Mouse (Mus musculus) MEL (cell line): ENCODE data around the gene Aldh3b1. TPM values are rescaled to one million over a fixed set of nuclear protein-coding genes. Genes with fewer than 3 reads are reported as not detected.

Experiments used
- DNase-seq: peaks from one replicate; pipeline ENCODE4 v3.0.0; 2011; ENCODE audit warnings: low read depth, low spot score
- H3K27ac ChIP-seq: 2 replicates; pipeline ENCODE4 v1.5.1; 2012; ENCODE audit warnings: low read depth, mild to moderate bottlenecking, control low read depth, low read length, moderate library complexity; ENCODE audit not compliant: control insufficient read depth
- H3K27me3 ChIP-seq, 2 experiments: fragments of 150-350 bp in 1 of 2; sonication (generic) in 1 of 2; 2 replicates each; pipeline ENCODE4 v1.6.1; 2012; ENCODE audit warnings: low read length in 2 of 2, mild to moderate bottlenecking in 2 of 2, improper control_type of control experiment in 1 of 2, moderate library complexity in 1 of 2; ENCODE audit not compliant: insufficient read depth in 2 of 2, control insufficient read depth in 1 of 2
- H3K36me3 ChIP-seq, 2 experiments: 2 replicates each; pipeline ENCODE4 v1.6.1; 2012 to 2014; ENCODE audit warnings: low read length in 2 of 2, improper control_type of control experiment in 1 of 2, inconsistent platforms in 1 of 2, mild to moderate bottlenecking in 1 of 2; ENCODE audit not compliant: insufficient read depth in 2 of 2, control insufficient read depth in 1 of 2
- H3K4me1 ChIP-seq, 2 experiments: fragments of 150-350 bp in 1 of 2; sonication (generic) in 1 of 2; 2 replicates each; pipeline ENCODE4 v1.6.1; 2012; ENCODE audit warnings: low read length in 2 of 2, improper control_type of control experiment in 1 of 2, mild to moderate bottlenecking in 1 of 2; ENCODE audit not compliant: insufficient read depth in 2 of 2, control insufficient read depth in 1 of 2
- H3K4me3 ChIP-seq, 2 experiments: fragments of 150-350 bp in 1 of 2; sonication (generic) in 1 of 2; 2 replicates each; pipeline ENCODE4 v1.5.1; 2012; ENCODE audit warnings: low read depth in 2 of 2, low read length in 2 of 2, mild to moderate bottlenecking in 2 of 2, moderate library complexity in 2 of 2, control low read depth in 1 of 2, improper control_type of control experiment in 1 of 2; ENCODE audit not compliant: control insufficient read depth in 1 of 2, insufficient read depth in 1 of 2
- H3K79me2 ChIP-seq: 2 replicates; pipeline ENCODE4 v1.6.1; 2012; ENCODE audit warnings: mild to moderate bottlenecking, low read length, moderate library complexity; ENCODE audit not compliant: control insufficient read depth, poor library complexity, insufficient read depth
- H3K9ac ChIP-seq: 2 replicates; pipeline ENCODE4 v1.6.1; 2012; ENCODE audit warnings: low read depth, mild to moderate bottlenecking, control low read depth, low read length, moderate library complexity; ENCODE audit not compliant: control insufficient read depth, poor library complexity, severe bottlenecking
- H3K9me3 ChIP-seq: fragments of 150-350 bp; sonication (generic); replicated peaks from 2 replicates; pipeline ENCODE4 v1.6.1; 2012; ENCODE audit warnings: mild to moderate bottlenecking, low read length, improper control_type of control experiment, moderate library complexity; ENCODE audit not compliant: insufficient read depth
- BHLHE40 ChIP-seq: IDR thresholded peaks from 2 replicates; pipeline ENCODE4 v1.6.1; 2012; ENCODE audit warnings: low read depth, mild to moderate bottlenecking, inconsistent platforms, low read length, improper control_type of control experiment, borderline replicate concordance
- EP300 ChIP-seq, 2 experiments: IDR thresholded peaks; 2 replicates each; pipeline ENCODE4 v1.6.1; 2011; ENCODE audit warnings: improper control_type of control experiment in 2 of 2, low read length in 2 of 2, low read depth in 1 of 2, mild to moderate bottlenecking in 1 of 2
- GATA1 ChIP-seq: IDR thresholded peaks from 2 replicates; pipeline ENCODE4 v1.6.1; 2011; ENCODE audit warnings: low read depth, low read length, improper control_type of control experiment
- JUND ChIP-seq: IDR thresholded peaks from 2 replicates; pipeline ENCODE4 v1.6.1; 2011; ENCODE audit warnings: low read depth, mild to moderate bottlenecking, improper control_type of control experiment, low read length
- MEF2A ChIP-seq: IDR thresholded peaks from 2 replicates; pipeline ENCODE4 v1.6.1; 2014; ENCODE audit warnings: low read depth, mild to moderate bottlenecking, inconsistent platforms, low read length, improper control_type of control experiment; ENCODE audit not compliant: poor library complexity, insufficient replicate concordance, severe bottlenecking; ENCODE audit errors: extremely low read depth
- NELFE ChIP-seq: IDR thresholded peaks from 2 replicates; pipeline ENCODE4 v1.6.1; 2011; ENCODE audit warnings: low read depth, low read length, improper control_type of control experiment
- NRF1 ChIP-seq: IDR thresholded peaks from 2 replicates; pipeline ENCODE4 v1.6.1; 2014; ENCODE audit warnings: low read depth, mild to moderate bottlenecking, inconsistent platforms, low read length, improper control_type of control experiment, moderate library complexity; ENCODE audit not compliant: poor library complexity, insufficient read depth, severe bottlenecking
- POLR2AphosphoS2 ChIP-seq: IDR thresholded peaks from 2 replicates; pipeline ENCODE4 v1.6.1; 2011; ENCODE audit warnings: low read length, improper control_type of control experiment
- POLR2AphosphoS5 ChIP-seq: IDR thresholded peaks from 2 replicates; pipeline ENCODE4 v1.6.1; 2012; ENCODE audit warnings: low read depth, borderline replicate concordance, mild to moderate bottlenecking, inconsistent platforms, low read length, moderate library complexity, mixed read lengths
- RAD21 ChIP-seq: IDR thresholded peaks from 2 replicates; pipeline ENCODE4 v1.6.1; 2011; ENCODE audit warnings: mild to moderate bottlenecking, low read depth, low read length, improper control_type of control experiment
- RCOR1 ChIP-seq: IDR thresholded peaks from 2 replicates; pipeline ENCODE4 v1.6.1; 2012; ENCODE audit warnings: low read depth, mild to moderate bottlenecking, inconsistent platforms, low read length, improper control_type of control experiment
- SIN3A ChIP-seq: IDR thresholded peaks from 2 replicates; pipeline ENCODE4 v1.6.1; 2012; ENCODE audit warnings: low read length, improper control_type of control experiment, inconsistent platforms
- SMC3 ChIP-seq: IDR thresholded peaks from 2 replicates; pipeline ENCODE4 v1.6.1; 2011; ENCODE audit warnings: low read depth, low read length, improper control_type of control experiment
- TAL1 ChIP-seq: IDR thresholded peaks from 2 replicates; pipeline ENCODE4 v1.6.1; 2012; ENCODE audit warnings: mild to moderate bottlenecking, inconsistent platforms, low read length, moderate library complexity, mixed read lengths
- UBTF ChIP-seq: IDR thresholded peaks from 2 replicates; pipeline ENCODE4 v1.6.1; 2012; ENCODE audit warnings: low read depth, mild to moderate bottlenecking, inconsistent platforms, low read length, improper control_type of control experiment, moderate library complexity, borderline replicate concordance; ENCODE audit not compliant: insufficient read depth
- USF1 ChIP-seq: IDR thresholded peaks from 2 replicates; pipeline ENCODE4 v1.6.1; 2014; ENCODE audit warnings: low read depth, mild to moderate bottlenecking, inconsistent platforms, low read length, improper control_type of control experiment, moderate library complexity
- ZNF384 ChIP-seq: IDR thresholded peaks from 2 replicates; pipeline ENCODE4 v1.6.1; 2012; ENCODE audit warnings: low read depth, mild to moderate bottlenecking, inconsistent platforms, low read length, improper control_type of control experiment
- polyA plus RNA-seq, 2 experiments: library from polyadenylated mRNA; stranded (reverse) in 1 of 2; unstranded in 1 of 2; fragments of >175 nt in 1 of 2; fragments of >200 nt in 1 of 2; gene quantifications; 2 replicates each; pipeline versions ENCODE4 v1.2.1 to v1.2.4; 2012; ENCODE audit warnings: low replicate concordance in 2 of 2, low read depth in 1 of 2; ENCODE audit not compliant: insufficient read length in 2 of 2, insufficient read depth in 1 of 2, missing spikeins in 1 of 2
- total RNA-seq: library from RNA; depleted of rRNA; stranded (reverse); fragments of 300-350 nt; gene quantifications from 2 replicates; pipeline ENCODE4 v1.2.3, GENCODE M21; 2012

Aldh3b1 gene
- total and polyA plus RNA-seq, 3 experiments, result 0.08 to 0.10 TPM; not detected in 1

DNA sequence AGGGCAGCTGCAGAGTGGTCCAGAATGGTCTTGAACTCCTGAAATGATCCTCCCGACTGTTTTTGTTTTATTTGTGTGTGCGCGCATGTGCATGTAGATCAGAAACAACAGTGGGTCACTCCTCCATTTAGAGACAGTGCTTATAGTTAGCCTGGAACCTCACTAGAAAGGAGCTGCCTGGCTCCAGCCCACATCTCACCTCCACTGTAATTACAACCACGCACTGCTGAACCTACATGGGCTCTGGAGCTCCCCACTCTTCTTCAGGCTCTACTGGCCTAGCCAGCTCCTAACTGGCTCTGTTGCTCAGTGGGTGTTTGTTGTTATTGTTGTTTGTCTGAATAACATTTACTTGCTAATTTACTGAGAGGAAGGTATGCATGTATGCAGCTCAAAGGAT lies 30.0 kb downstream of the Aldh3b1 start:
- no peak for DNase-seq
- Histone ChIP-seq H3K4me3 (no peak overlapping the region), H3K27ac (no peak overlapping the region), H3K4me1 (no peaks in the 10 kb centered on the region), H3K27me3 (no peaks in the 10 kb centered on the region), H3K9me3 (no peaks in the 10 kb centered on the region), H3K9ac (no peak overlapping the region), H3K79me2 (no peaks in the 10 kb centered on the region), H3K36me3 (no peaks in the 10 kb centered on the region)
- TF ChIP-seq RCOR1 (no peak), SIN3A (no peak), MEF2A (no peak), NELFE (no peak), UBTF (no peak)

DNA sequence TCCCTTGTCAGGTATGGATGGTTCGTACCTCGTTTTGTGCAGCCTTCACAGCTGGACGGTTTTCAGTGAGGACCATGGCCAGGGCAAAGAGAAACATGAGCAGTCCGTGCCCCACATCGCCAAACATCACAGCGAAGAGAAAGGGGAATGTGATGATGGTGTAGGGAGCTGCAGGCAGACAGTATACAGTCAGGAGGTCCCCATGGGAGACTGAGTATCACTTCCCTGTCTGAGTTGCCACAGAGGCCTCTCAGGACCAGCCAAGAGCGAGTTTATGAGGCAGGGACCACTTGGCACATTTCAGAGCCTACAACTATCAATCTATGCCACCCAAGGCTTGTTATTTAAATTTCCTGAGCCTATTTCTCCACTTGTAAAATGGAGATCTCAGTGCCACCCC lies 30.7 kb downstream of the Aldh3b1 start:
- TF ChIP-seq TAL1, result no peak
- no peak for TF ChIP-seq POLR2AphosphoS2
- TF ChIP-seq NRF1, result no peak
- TF ChIP-seq RCOR1, result no peak
- no peak for TF ChIP-seq EP300 (IDR thresholded peaks at IDR 0.05; ENCODE audit: low read depth in 1 of 2, low read length in 2 of 2)
- TF ChIP-seq RAD21, result no peak
- TF ChIP-seq BHLHE40, result no peak
- no peak for TF ChIP-seq NELFE
- no peak for TF ChIP-seq UBTF
- no peak for TF ChIP-seq POLR2AphosphoS5
- TF ChIP-seq ZNF384, result no peak
- TF ChIP-seq SMC3, result no peak
- TF ChIP-seq MEF2A, result no peak
- TF ChIP-seq SIN3A, result no peak
- TF ChIP-seq JUND, result no peak
- no peak for TF ChIP-seq GATA1
- no peak for TF ChIP-seq USF1
- Histone ChIP-seq H3K4me1 (no peaks in the 10 kb centered on the region), H3K4me3 (no peak overlapping the region), H3K36me3 (no peaks in the 10 kb centered on the region), H3K79me2 (no peaks in the 10 kb centered on the region), H3K9ac (no peak overlapping the region), H3K9me3 (no peaks in the 10 kb centered on the region), H3K27ac (no peak overlapping the region), H3K27me3 (no peaks in the 10 kb centered on the region)
- no peak for DNase-seq
